ENCODE assay signal across 17 mouse cellular contexts in genomic region chr7:3453486-3454183, GRCm38 (mm10). TPM values are rescaled to one million over a fixed set of nuclear protein-coding genes. Genes with fewer than 3 reads are reported as not detected.
A peak's percentile ranks its signal among the peaks of the same experiment; 100 is the strongest.
DNase-seq lines count a peak whose midpoint lies in the region; ATAC-seq and TF ChIP-seq lines count a peak whose summit lies in the region.
"Had no signal": no experiment of that assay in that cellular context is flagged by ENCODE, and none has a peak within 500 bp of the region (broad histone marks: within the 10 kb centered on the region; RNA-seq: fewer than 3 reads in every experiment).

No protein-coding gene starts in this region.

- 0 out of 2 replicates have a peak, but pooled peaks have one; percentile 3 for TF ChIP-seq CTCF in forebrain, postnatal 0 days (IDR thresholded peaks at IDR 0.05; ENCODE audit: low read depth)

- DNase-seq in forebrain, postnatal 0 days, result no peak
- DNase-seq in limb, embryonic 14.5 days (ENCODE audit: low spot score), result peak; percentile 18
- DNase-seq in limb, embryonic 10.5 days (ENCODE audit: low spot score), result no peak
- peak; percentile 33 for DNase-seq in R1 (ENCODE audit: low read depth, low spot score)
- DNase-seq in retina, postnatal 1 day, result peak; percentile 22
- DNase-seq: lung, adult 18-20 months; thymus, adult 18-20 months had no signal

- no peak overlapping the region for H3K9ac ChIP-seq in forebrain, postnatal 0 days
- H3K9ac ChIP-seq in forebrain, embryonic 15.5 days (replicated peaks), result no peak overlapping the region
- no peak overlapping the region for H3K9ac ChIP-seq in limb, embryonic 14.5 days (ENCODE audit: low read depth, low read length, severe bottlenecking)
- H3K9ac ChIP-seq in kidney, embryonic 14.5 days (ENCODE audit: low read depth, low read length), result no peak overlapping the region
- H3K9ac ChIP-seq: hindbrain, embryonic 15.5 days; limb, embryonic 12.5 days; neural tube, embryonic 15.5 days had no signal

- TF ChIP-seq POLR2A in limb, embryonic 14.5 days (IDR thresholded peaks at IDR 0.05; ENCODE audit: borderline replicate concordance, extremely low read depth, insufficient read depth, insufficient read length), result no peak

- no peaks in the 10 kb centered on the region for H3K4me1 ChIP-seq in forebrain, postnatal 0 days (ENCODE audit: insufficient read depth)
- 0 out of 2 replicates have a peak, but pooled peaks cover under 1% of the 10 kb centered on the region for H3K4me1 ChIP-seq in forebrain, embryonic 15.5 days
- H3K4me1 ChIP-seq in limb, embryonic 14.5 days (ENCODE audit: control insufficient read depth, insufficient read depth, low read length), result no peaks in the 10 kb centered on the region
- H3K4me1 ChIP-seq in limb, embryonic 10.5 days, result peaks cover 5% of the 10 kb centered on the region; the same call in 1 of the 2 replicates
- H3K4me1 ChIP-seq in kidney, embryonic 14.5 days (ENCODE audit: control insufficient read depth, insufficient read depth, low read length), result no peaks in the 10 kb centered on the region
- H3K4me1 ChIP-seq: hindbrain, embryonic 15.5 days; limb, embryonic 12.5 days; neural tube, embryonic 15.5 days had no signal

- no peak overlapping the region for H3K4me3 ChIP-seq in forebrain, postnatal 0 days (ENCODE audit: low read depth, low read length)
- H3K4me3 ChIP-seq in forebrain, embryonic 15.5 days, result no peak overlapping the region
- H3K4me3 ChIP-seq in limb, embryonic 14.5 days (replicated peaks; ENCODE audit: low read length), result no peak overlapping the region
- H3K4me3 ChIP-seq in limb, embryonic 10.5 days, result no peak overlapping the region
- no peak overlapping the region for H3K4me3 ChIP-seq in kidney, embryonic 14.5 days (ENCODE audit: low read length)
- H3K4me3 ChIP-seq: hindbrain, embryonic 15.5 days; limb, embryonic 12.5 days; neural tube, embryonic 15.5 days had no signal

- no peaks in the 10 kb centered on the region for H3K36me3 ChIP-seq in forebrain, postnatal 0 days (ENCODE audit: insufficient read depth)
- no peaks in the 10 kb centered on the region for H3K36me3 ChIP-seq in forebrain, embryonic 15.5 days
- H3K36me3 ChIP-seq in limb, embryonic 14.5 days (ENCODE audit: control insufficient read depth, insufficient read depth, low read length), result no peaks in the 10 kb centered on the region
- H3K36me3 ChIP-seq in limb, embryonic 10.5 days, result no peaks in the 10 kb centered on the region
- H3K36me3 ChIP-seq in kidney, embryonic 14.5 days (ENCODE audit: control insufficient read depth, insufficient read depth, low read length), result no peaks in the 10 kb centered on the region
- H3K36me3 ChIP-seq: hindbrain, embryonic 15.5 days; limb, embryonic 12.5 days; neural tube, embryonic 15.5 days had no signal

- ATAC-seq in forebrain, postnatal 0 days, result no peak
- ATAC-seq in forebrain, embryonic 15.5 days (replicated peaks), result no peak
- ATAC-seq in limb, embryonic 14.5 days (ENCODE audit: low FRiP score, low read depth), result no peak
- no peak for ATAC-seq in kidney, embryonic 14.5 days (ENCODE audit: low FRiP score, low TSS enrichment)
- ATAC-seq: CD4-positive, CD25-positive, alpha-beta regulatory T cell, adult 4 months had no signal

- H3K9me3 ChIP-seq in forebrain, postnatal 0 days (ENCODE audit: low read length), result no peaks in the 10 kb centered on the region
- no peaks in the 10 kb centered on the region for H3K9me3 ChIP-seq in forebrain, embryonic 15.5 days
- H3K9me3 ChIP-seq in limb, embryonic 14.5 days (ENCODE audit: control insufficient read depth, low read length), result no peaks in the 10 kb centered on the region
- no peaks in the 10 kb centered on the region for H3K9me3 ChIP-seq in limb, embryonic 10.5 days (replicated peaks)
- no peaks in the 10 kb centered on the region for H3K9me3 ChIP-seq in kidney, embryonic 14.5 days (ENCODE audit: control insufficient read depth, low read length)
- H3K9me3 ChIP-seq: hindbrain, embryonic 15.5 days; limb, embryonic 12.5 days; neural tube, embryonic 15.5 days had no signal

- 48% methylated on average over 11 of the region's 11 CpGs for WGBS in forebrain, postnatal 0 days
- WGBS in forebrain, embryonic 15.5 days, result 55% methylated on average over 11 of the region's 11 CpGs
- WGBS in limb, embryonic 14.5 days, result 40% methylated on average over 11 of the region's 11 CpGs
- WGBS in limb, embryonic 10.5 days, result 49% methylated on average over 11 of the region's 11 CpGs
- WGBS in kidney, embryonic 14.5 days, result 51% methylated on average over 10 of the region's 11 CpGs

- no peak overlapping the region for H3K27ac ChIP-seq in forebrain, postnatal 0 days (ENCODE audit: low read depth, low read length)
- H3K27ac ChIP-seq in forebrain, embryonic 15.5 days (replicated peaks), result no peak overlapping the region
- H3K27ac ChIP-seq in limb, embryonic 14.5 days (replicated peaks; ENCODE audit: low read depth, low read length), result no peak overlapping the region
- H3K27ac ChIP-seq in limb, embryonic 10.5 days, result no peak overlapping the region
- H3K27ac ChIP-seq in kidney, embryonic 14.5 days (ENCODE audit: low read depth, low read length), result no peak overlapping the region
- H3K27ac ChIP-seq: hindbrain, embryonic 15.5 days; limb, embryonic 12.5 days; neural tube, embryonic 15.5 days had no signal

- H3K27me3 ChIP-seq in forebrain, postnatal 0 days (ENCODE audit: insufficient read depth, low read length), result no peaks in the 10 kb centered on the region
- no peaks in the 10 kb centered on the region for H3K27me3 ChIP-seq in forebrain, embryonic 15.5 days
- H3K27me3 ChIP-seq in limb, embryonic 14.5 days (ENCODE audit: control insufficient read depth, insufficient read depth, low read length), result no peaks in the 10 kb centered on the region
- H3K27me3 ChIP-seq in limb, embryonic 10.5 days (ENCODE audit: low read depth, poor library complexity, severe bottlenecking), result peaks cover 11% of the 10 kb centered on the region
- H3K27me3 ChIP-seq in kidney, embryonic 14.5 days (ENCODE audit: control insufficient read depth, insufficient read depth, low read length), result 0 out of 2 replicates have a peak, but pooled peaks cover 5% of the 10 kb centered on the region
- H3K27me3 ChIP-seq: hindbrain, embryonic 15.5 days; neural tube, embryonic 15.5 days had no signal

- H3K4me2 ChIP-seq in forebrain, postnatal 0 days (ENCODE audit: low read depth), result no peak overlapping the region
- H3K4me2 ChIP-seq in forebrain, embryonic 15.5 days (replicated peaks), result no peak overlapping the region
- H3K4me2 ChIP-seq in limb, embryonic 14.5 days (replicated peaks; ENCODE audit: low read depth, low read length, severe bottlenecking), result no peak overlapping the region
- H3K4me2 ChIP-seq in kidney, embryonic 14.5 days (replicated peaks; ENCODE audit: low read depth, low read length), result no peak overlapping the region
- H3K4me2 ChIP-seq: hindbrain, embryonic 15.5 days; limb, embryonic 12.5 days; neural tube, embryonic 15.5 days had no signal

RNA-seq across cellular contexts. Expression of gene Cacng6, which starts 29.6 kb away (rescaled TPM):
- total RNA-seq in forebrain, postnatal 0 days (2014; rRNA removed), result 0.15 and 0.38 TPM in 2 replicates
- polyA plus RNA-seq in forebrain, postnatal 0 days (2015; fragmentation: Nextera tagmentation; extraction: Ambion mirVana), result 0.35 and 0.43 TPM in 2 replicates
- 0.08 and 0.14 TPM in 2 replicates for polyA plus RNA-seq in forebrain, embryonic 15.5 days (2015; fragmentation: Nextera tagmentation; extraction: Ambion mirVana)
- 8.0 and 8.9 TPM in 2 replicates for polyA plus RNA-seq in limb, embryonic 14.5 days (2012; rRNA removed)
- 7.1 and 10.0 TPM in 2 replicates for polyA plus RNA-seq in limb, embryonic 14.5 days (2014; fragmentation: Nextera tagmentation; extraction: Ambion mirVana)
- polyA plus RNA-seq in limb, embryonic 10.5 days (2016; fragmentation: Nextera tagmentation; extraction: Ambion mirVana), result 0.26 TPM in 1 of 2 replicates, not detected in the other
- not detected in 2 replicates for polyA plus RNA-seq in kidney, embryonic 14.5 days (2014; fragmentation: Nextera tagmentation; extraction: Ambion mirVana)
- total RNA-seq: megakaryocyte progenitor cell, adult 5-6 weeks had no signal
- polyA plus RNA-seq: CD4-positive, CD25-positive, alpha-beta regulatory T cell, adult 4 months; hindbrain, embryonic 15.5 days had no signal

RNA-seq across cellular contexts. Expression of gene Tarm1, which starts 48.8 kb away (rescaled TPM):
- total RNA-seq in forebrain, postnatal 0 days (2014; rRNA removed), result 0.10 TPM in 1 of 2 replicates, not detected in the other
- polyA plus RNA-seq in forebrain, postnatal 0 days (2015; fragmentation: Nextera tagmentation; extraction: Ambion mirVana), result 0.10 TPM in 1 of 2 replicates, not detected in the other
- polyA plus RNA-seq in forebrain, embryonic 15.5 days (2015; fragmentation: Nextera tagmentation; extraction: Ambion mirVana), result not detected in 2 replicates
- polyA plus RNA-seq in limb, embryonic 14.5 days (2012; rRNA removed), result 0.48 and 0.65 TPM in 2 replicates
- 0.80 and 0.92 TPM in 2 replicates for polyA plus RNA-seq in limb, embryonic 14.5 days (2014; fragmentation: Nextera tagmentation; extraction: Ambion mirVana)
- not detected in 2 replicates for polyA plus RNA-seq in limb, embryonic 10.5 days (2016; fragmentation: Nextera tagmentation; extraction: Ambion mirVana)
- not detected in 2 replicates for polyA plus RNA-seq in kidney, embryonic 14.5 days (2014; fragmentation: Nextera tagmentation; extraction: Ambion mirVana)
- total RNA-seq: layer of hippocampus, postnatal 25 days had no signal
- polyA plus RNA-seq: CD4-positive, CD25-positive, alpha-beta regulatory T cell, adult 4 months; heart, embryonic 16.5 days; hindbrain, embryonic 15.5 days; kidney, embryonic 16.5 days; limb, embryonic 12.5 days had no signal

Comparison
In these comparisons a context has a peak if more than half of its experiments do, and no peak if none do; other contexts are left out.
1. DNase-seq: peak in limb, embryonic 14.5 days (single experiment), R1 (single experiment) and retina, postnatal 1 day (single experiment); none in forebrain, postnatal 0 days (single experiment) and limb, embryonic 10.5 days (single experiment).